Mouse (Mus musculus): ENCODE data around the gene Msrb3.
"Not testable (repeated sequence)": the region's sequence is repeated elsewhere in the genome, so short reads cannot be mapped to it uniquely, and the experiment has no call there.

The Msrb3 gene

GRCm38 (mm10) chr10:120751295-120751722 lies 147.6 kb downstream of the Msrb3 start:
- peak in 1 of 2 experiments; percentile 11 for DNase-seq (ENCODE audit: low spot score in 2 of 2)

- DNase-seq (ENCODE audit: low spot score in 2 of 2): not testable (repeated sequence)
Measured at GRCm38 (mm10) chr10:120749556-120749955, 149.3 kb downstream of the Msrb3 start.

- DNase-seq (ENCODE audit: low spot score in 2 of 2): no peak
Measured at GRCm38 (mm10) chr10:120748156-120748555, 150.7 kb downstream of the Msrb3 start.

- peak in 1 of 2 experiments; percentile 47 for DNase-seq (ENCODE audit: low spot score in 2 of 2)
Measured at GRCm38 (mm10) chr10:120745138-120745856, 153.6 kb downstream of the Msrb3 start.

- DNase-seq (ENCODE audit: low spot score in 2 of 2): no peak
Measured at GRCm38 (mm10) chr10:120744441-120745137, 154.3 kb downstream of the Msrb3 start.

GRCm38 (mm10) chr10:120736508-120737069 lies 162.3 kb downstream of the Msrb3 start:
- DNase-seq (ENCODE audit: low spot score in 2 of 2): no peak

- no peak for DNase-seq (ENCODE audit: low spot score in 2 of 2)
Measured at GRCm38 (mm10) chr10:120735722-120736507, 163.0 kb downstream of the Msrb3 start.

- DNase-seq (ENCODE audit: low spot score in 2 of 2): no peak
Measured at GRCm38 (mm10) chr10:120734364-120734763, 164.5 kb downstream of the Msrb3 start.
